Mouse (Mus musculus) kidney, postnatal 4 days (tissue): ENCODE results near the gene Inhbe.

Source experiments
- DNase-seq, 2 experiments: peaks; one replicate each; pipeline ENCODE4 v3.0.0; 2021; ENCODE audit warnings: mixed read lengths in 2 of 2

Gene Inhbe

GRCm38 (mm10) chr10:127353909-127354895 is at the start of gene Inhbe:
Gene Inhbe, minus strand, starts transcription at chr10:127354411.
- peak; percentile 59 to 64 for DNase-seq

- no peak for DNase-seq
Observed at GRCm38 (mm10) chr10:127391774-127392173, 37.6 kb upstream of the Inhbe start.

DNA sequence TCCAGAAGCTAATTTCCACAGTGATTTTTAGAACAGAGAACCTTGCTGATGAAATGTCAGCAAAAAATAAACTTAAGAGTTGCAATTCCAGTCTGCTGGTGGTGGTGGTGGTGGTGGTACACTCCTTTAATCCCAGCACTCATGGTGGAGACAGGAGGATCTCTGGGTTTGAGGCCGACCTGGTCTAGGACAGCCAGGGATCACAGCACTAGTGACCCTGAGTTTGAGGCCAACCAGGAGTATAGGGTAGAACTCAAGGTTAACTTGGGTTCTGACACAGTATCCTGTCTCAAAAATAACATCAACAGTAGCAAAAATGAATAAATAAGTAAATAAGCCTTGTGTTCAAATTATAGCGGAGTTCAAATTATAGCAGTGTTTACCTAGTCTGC is 27.5 kb upstream of the Inhbe start:
- no peak for DNase-seq

DNA sequence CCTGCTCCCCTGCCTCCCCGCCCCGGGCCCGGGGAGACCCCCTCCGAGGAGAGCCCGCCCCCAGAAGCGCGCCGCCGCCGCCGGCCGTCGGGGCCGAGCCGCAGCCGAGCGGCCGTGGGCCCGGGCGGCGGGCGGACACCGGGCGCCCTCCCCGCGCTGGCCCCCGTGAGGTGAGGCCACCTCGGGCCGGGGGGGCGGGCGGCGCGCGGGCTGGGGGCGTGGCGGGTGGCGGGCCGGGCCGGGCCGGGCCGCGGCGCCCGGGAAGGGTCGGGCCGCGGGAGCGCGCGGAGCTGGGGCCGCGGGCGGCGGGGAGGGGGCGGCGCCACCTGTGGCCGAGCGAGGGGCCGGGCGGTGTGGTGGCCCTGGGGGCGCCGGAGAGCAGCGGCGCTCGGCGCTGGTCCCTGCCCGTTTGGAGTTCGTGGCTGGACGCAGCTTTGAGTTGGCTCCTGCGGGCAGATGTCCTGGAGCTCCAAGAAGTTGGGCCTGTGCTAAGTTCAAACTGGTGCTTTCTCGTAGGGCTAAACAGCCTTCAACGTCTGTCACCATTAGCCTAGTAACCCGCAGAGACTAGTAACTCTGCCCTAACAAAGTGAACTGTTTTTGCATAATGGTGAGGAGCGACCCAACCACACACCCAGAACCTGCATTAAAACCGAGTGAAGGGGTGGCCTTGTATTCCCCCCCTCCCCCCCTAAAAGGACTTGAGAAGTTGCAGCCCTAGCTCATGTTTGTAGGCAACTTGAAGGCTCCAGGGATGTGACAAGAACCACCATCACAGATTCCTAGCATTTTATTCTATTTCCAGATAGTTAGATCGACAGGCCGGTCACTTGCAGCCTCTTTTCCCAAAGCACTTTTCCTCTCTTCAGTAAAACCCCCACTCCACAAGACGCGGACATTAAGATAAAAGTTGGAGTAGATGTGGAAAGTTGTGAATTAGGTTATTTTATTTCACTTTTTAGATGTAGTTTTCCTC is 26.8 kb upstream of the Inhbe start:
- DNase-seq: peak; percentile 79 to 87

- DNase-seq: peak; percentile 95 to 97
Observed at GRCm38 (mm10) chr10:127380251-127380691, 26.1 kb upstream of the Inhbe start, which contains the start of gene R3hdm2. Gene R3hdm2, plus strand, starts transcription at chr10:127380327.

- no peak for DNase-seq
Observed at GRCm38 (mm10) chr10:127379654-127380053, 25.4 kb upstream of the Inhbe start.

DNA sequence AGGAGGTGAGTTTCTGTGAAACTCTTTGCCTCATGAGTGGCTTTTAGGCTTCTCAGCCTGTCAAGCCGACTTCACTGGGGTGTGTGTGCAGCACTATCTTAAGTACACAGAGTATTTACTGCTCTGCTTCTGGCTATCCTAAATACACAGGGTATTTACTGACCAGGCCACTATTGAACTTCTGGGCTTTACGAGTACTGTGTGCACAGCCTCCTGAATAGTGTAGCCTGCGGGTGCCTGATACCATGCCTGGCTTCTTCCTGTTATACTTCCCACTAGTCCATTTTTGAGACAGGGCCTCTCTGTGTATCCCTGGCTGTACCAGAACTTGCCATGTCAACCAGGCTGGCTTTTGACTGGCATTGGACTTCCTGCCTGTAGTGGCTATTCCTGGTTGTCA is 23.5 kb upstream of the Inhbe start:
- no peak for DNase-seq

GRCm38 (mm10) chr10:127371023-127371422 is 16.8 kb upstream of the Inhbe start:
- no peak for DNase-seq

- peak; percentile 17 to 27 for DNase-seq
Observed at GRCm38 (mm10) chr10:127369834-127370820, 15.9 kb upstream of the Inhbe start, which contains the start of gene Inhbc. Gene Inhbc, minus strand, starts transcription at chr10:127370431.

DNA sequence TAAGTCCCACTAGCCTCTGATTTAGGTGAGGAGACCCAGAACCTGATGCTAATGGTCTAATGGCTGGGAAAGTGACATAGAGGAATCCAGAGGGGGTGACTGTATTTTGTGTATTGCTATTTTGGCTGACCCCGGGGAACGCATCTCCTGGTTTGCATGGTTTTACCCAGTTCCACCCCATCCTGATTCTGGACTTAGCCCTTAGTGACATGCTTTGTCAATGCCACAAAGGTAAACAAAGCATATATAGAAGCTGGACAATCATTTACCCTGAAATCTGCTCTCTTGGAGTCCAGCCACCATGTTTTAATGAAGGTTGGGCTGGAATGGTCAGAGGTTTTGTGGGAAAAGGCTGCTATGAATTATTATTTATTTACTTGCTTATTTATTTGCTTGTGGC is 14.1 kb upstream of the Inhbe start:
- no peak for DNase-seq

- DNase-seq: no peak
Observed at GRCm38 (mm10) chr10:127367116-127367515, 12.9 kb upstream of the Inhbe start.

DNA sequence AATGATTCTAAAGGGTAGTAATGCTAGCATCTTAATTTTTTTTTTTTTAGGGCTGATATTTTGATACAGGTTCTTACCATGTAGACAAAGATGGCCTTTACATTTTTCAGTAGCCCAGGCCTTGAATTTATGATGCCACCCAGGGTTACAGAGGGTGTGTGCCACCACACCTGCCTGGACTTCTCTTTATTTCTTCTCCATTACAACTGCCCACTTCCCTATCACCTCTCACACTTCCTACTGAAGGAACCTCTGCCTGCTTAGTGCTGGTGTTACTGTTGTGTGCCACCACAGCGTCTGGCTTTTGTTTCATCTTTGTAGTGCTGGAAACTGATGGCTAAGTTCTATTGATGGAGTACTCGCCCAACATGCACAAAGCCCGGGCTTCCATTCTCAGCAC is 6.5 kb upstream of the Inhbe start:
- no peak for DNase-seq

- no peak for DNase-seq
Observed at GRCm38 (mm10) chr10:127355336-127355735, 1.1 kb upstream of the Inhbe start.

- DNase-seq: no peak
Observed at GRCm38 (mm10) chr10:127352766-127353165, 1.4 kb downstream of the Inhbe start.

GRCm38 (mm10) chr10:127352187-127352586 is 2.0 kb downstream of the Inhbe start:
- DNase-seq: no peak

- DNase-seq: no peak
Observed at GRCm38 (mm10) chr10:127351719-127352118, 2.5 kb downstream of the Inhbe start.

- no peak for DNase-seq
Observed at GRCm38 (mm10) chr10:127351285-127351595, 3.0 kb downstream of the Inhbe start.

- peak; percentile 85 to 89 for DNase-seq
Observed at GRCm38 (mm10) chr10:127350594-127351284, 3.5 kb downstream of the Inhbe start.

DNA sequence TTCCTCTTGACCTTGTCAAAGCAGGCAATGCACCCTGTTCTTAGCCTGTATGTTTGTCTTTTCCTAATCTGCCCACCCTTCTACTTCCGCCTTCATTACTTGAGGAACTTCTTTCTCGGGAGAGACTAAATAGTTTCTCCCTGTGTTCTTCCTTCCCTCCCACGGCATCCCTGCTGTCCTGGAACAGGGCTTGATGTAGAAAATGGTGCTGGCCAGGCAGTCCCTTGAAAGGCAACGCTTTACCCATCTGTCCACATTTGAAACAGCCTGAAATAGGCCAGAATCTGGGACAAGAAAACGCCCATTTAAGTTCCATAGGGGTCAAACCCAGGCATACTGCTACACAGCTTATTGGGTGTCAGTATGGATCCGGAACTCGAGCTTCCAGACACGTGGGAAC is 4.4 kb downstream of the Inhbe start:
- DNase-seq: no peak

- DNase-seq: peak; percentile 43 to 57
Observed at GRCm38 (mm10) chr10:127348957-127349356, 5.3 kb downstream of the Inhbe start.

DNA sequence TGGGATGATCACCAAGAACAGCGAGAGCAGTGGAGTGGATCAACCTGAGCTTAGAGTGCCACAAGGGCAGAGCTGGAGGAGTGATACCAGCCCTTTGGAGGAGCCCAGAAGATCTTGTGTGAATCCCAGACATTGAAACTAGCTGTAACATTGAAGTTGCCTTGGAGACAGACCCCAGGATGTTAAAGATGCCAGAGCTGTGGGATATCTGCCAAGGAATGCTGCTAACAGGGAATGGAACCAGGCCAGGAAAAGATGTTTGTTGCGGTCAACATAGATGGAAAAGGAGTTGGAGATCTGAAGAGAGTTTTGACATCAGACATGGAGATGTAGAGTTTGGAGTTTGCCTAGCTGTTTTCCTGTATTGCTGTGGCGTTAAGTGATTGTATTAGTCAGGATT is 8.0 kb downstream of the Inhbe start:
- no peak for DNase-seq
